20 mouse cellular contexts compared by ENCODE assay signal in the genomic region with DNA sequence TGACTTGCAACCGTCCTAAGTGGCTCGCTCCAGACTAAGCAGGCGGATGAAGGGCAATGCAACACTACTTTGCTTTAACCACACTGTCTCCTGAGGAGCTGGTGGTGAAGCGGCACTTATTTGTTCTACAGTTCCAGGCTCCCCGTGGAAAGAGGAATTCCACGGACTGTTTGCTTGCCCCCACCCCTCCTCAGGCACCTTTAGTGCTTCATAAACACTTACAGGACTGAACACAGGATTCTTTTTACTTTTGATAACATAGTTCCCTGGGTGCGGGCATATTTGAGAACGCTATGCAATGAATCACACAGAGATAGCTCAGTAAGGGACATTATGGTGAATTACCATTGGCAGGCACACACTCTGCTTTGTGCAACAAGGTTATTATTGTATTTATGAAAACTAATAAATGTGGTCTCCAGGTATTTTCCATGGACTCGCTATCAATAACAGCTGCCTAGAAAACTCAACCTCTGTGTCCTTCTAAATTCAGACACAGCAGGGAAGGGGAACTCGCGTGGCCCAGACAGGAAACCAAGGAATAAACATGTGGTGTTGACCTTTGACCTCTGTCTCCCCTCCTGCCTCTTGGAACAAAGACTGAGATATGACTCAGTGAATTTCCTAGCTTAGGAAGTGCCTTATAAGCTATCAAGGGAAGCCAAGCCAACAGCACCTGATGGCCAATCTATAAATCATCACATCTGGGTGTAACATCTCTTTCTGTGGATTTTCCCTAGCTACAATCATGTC.
A peak's percentile ranks its signal among the peaks of the same experiment; 100 is the strongest.
DNase-seq lines count a peak whose midpoint lies in the region.
"Had no signal": no experiment of that assay in that cellular context is flagged by ENCODE, and none has a peak within 500 bp of the region (broad histone marks: within the 10 kb centered on the region; RNA-seq: fewer than 3 reads in every experiment).

No protein-coding gene starts in this region.

- H3K9me3 ChIP-seq in embryonic facial prominence, embryonic 10.5 days: no peaks in the 10 kb centered on the region
- H3K9me3 ChIP-seq: embryonic facial prominence, embryonic 13.5 days; forebrain, embryonic 13.5 days; heart, embryonic 15.5 days; kidney, embryonic 15.5 days had no signal

- peaks cover 55% of the 10 kb centered on the region for H3K36me3 ChIP-seq in embryonic facial prominence, embryonic 10.5 days (replicated peaks)

- DNase-seq in kidney, adult 9 months: peak; percentile 46
- no peak for DNase-seq in kidney, postnatal 10 days
- peak; percentile 42 for DNase-seq in NIH3T3 (ENCODE audit: low read depth)
- DNase-seq in embryo, embryonic 11 days: peak; percentile 29
- peak; percentile 68 for DNase-seq in lung, postnatal 25 days (ENCODE audit: low spot score)
- no peak for DNase-seq in urinary bladder, postnatal 4 days (ENCODE audit: low spot score in 2 of 2)
- DNase-seq in embryonic facial prominence, embryonic 10.5 days (ENCODE audit: low spot score): no peak
- DNase-seq in left cerebral cortex, adult 9 months (ENCODE audit: low spot score in 2 of 2): no peak
- DNase-seq: adrenal gland, postnatal 14 days; cerebellum, adult 8-10 months; gastrocnemius, postnatal 36 days; heart, postnatal 4 days; midbrain, embryonic 14.5 days had no signal

- WGBS in embryonic facial prominence, embryonic 10.5 days: 73% methylated on average over 11 of the region's 11 CpGs

- H3K27ac ChIP-seq in embryonic facial prominence, embryonic 10.5 days (replicated peaks): no peak overlapping the region; the same call in 1 of the 2 replicates
- H3K27ac ChIP-seq: embryonic facial prominence, embryonic 13.5 days; forebrain, embryonic 13.5 days; heart, embryonic 15.5 days; hindbrain, embryonic 14.5 days; kidney, embryonic 15.5 days; liver, embryonic 14.5 days had no signal

- no peaks in the 10 kb centered on the region for H3K27me3 ChIP-seq in embryonic facial prominence, embryonic 10.5 days (replicated peaks; ENCODE audit: low read depth, poor library complexity, severe bottlenecking)
- H3K27me3 ChIP-seq: embryonic facial prominence, embryonic 13.5 days; forebrain, embryonic 13.5 days; heart, embryonic 15.5 days had no signal

- H3K4me3 ChIP-seq in embryonic facial prominence, embryonic 10.5 days: no peak overlapping the region
- H3K4me3 ChIP-seq: embryonic facial prominence, embryonic 13.5 days; erythroblast, embryonic 14.5 days; forebrain, embryonic 13.5 days; heart, embryonic 15.5 days; kidney, embryonic 15.5 days had no signal

- peaks cover 29% of the 10 kb centered on the region for H3K4me1 ChIP-seq in embryonic facial prominence, embryonic 10.5 days
- H3K4me1 ChIP-seq: embryonic facial prominence, embryonic 13.5 days had no signal

Comparison
In these comparisons a context has a peak if more than half of its experiments do, and no peak if none do; other contexts are left out.
1. DNase-seq: peak in kidney, adult 9 months (single experiment), NIH3T3 (single experiment), embryo, embryonic 11 days (single experiment) and lung, postnatal 25 days (single experiment); none in kidney, postnatal 10 days (single experiment), urinary bladder, postnatal 4 days (0 of 2), embryonic facial prominence, embryonic 10.5 days (single experiment) and left cerebral cortex, adult 9 months (0 of 2).